Mouse (Mus musculus): Measurements from ENCODE around the gene Scand1.

GRCm38 (mm10) chr2:156318491-156318890, 6.0 kb upstream of the Scand1 start:
- TF ChIP-seq POLR2A (IDR thresholded peaks at IDR 0.05; ENCODE audit: control insufficient read depth in 1 of 2, insufficient read depth in 1 of 2, low read depth in 1 of 2, low read length in 2 of 2, poor library complexity in 1 of 2) (no peak), CTCF (IDR thresholded peaks at IDR 0.05 in 2 of 3, conservative IDR thresholded peaks at IDR 0.05 in 1 of 3; ENCODE audit: control insufficient read depth in 1 of 3, insufficient read depth in 1 of 3, low read depth in 2 of 3, low read length in 3 of 3, poor library complexity in 1 of 3, severe bottlenecking in 1 of 3) (no peak), GABPA (IDR thresholded peaks at IDR 0.05; ENCODE audit: low read depth, low read length) (no peak), GATA1 (IDR thresholded peaks at IDR 0.05; ENCODE audit: low read depth, low read length) (no peak)
